Mouse (Mus musculus): ENCODE results near the gene Shcbp1l. TPM values are rescaled to one million over a fixed set of nuclear protein-coding genes. Genes with fewer than 3 reads are reported as not detected.
A peak's percentile ranks its signal among the peaks of the same experiment; 100 is the strongest.
"Not testable (repeated sequence)": the region's sequence is repeated elsewhere in the genome, so short reads cannot be mapped to it uniquely, and the experiment has no call there.

The Shcbp1l gene
- polyA plus RNA-seq, 1 experiment from 2014 or later = 0.37 TPM

DNA sequence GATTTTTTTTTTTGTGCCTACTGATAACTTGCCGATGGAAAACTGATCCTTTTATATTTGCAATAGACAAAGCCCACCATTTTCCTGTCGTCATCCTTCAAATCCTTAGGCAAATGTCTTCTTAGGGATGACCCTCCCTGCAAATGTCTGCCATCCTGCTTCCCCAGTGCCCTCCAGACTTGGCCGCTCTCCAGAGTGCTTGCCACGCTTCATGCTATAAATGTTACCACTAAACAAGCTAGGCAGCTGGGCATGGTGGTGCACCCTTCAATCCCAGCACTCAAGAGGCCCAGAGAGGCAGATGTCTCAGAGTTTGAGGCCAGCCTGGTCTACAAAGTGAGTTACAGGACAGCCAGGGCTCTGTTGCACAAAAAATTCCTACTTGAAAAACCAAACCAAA, 29.3 kb upstream of the Shcbp1l start:
- H3K27me3 ChIP-seq (replicated peaks; ENCODE audit: control insufficient read depth, insufficient read depth, low read length); H3K9me3 ChIP-seq (ENCODE audit: control insufficient read depth, low read length); H3K4me3 ChIP-seq (ENCODE audit: low read depth, low read length); ATAC-seq (replicated peaks; ENCODE audit: low FRiP score, low TSS enrichment, low read depth); DNase-seq (ENCODE audit: low spot score); H3K9ac ChIP-seq (ENCODE audit: low read length); H3K4me2 ChIP-seq (ENCODE audit: low read length); H3K4me1 ChIP-seq (replicated peaks; ENCODE audit: control insufficient read depth, insufficient read depth, low read length); H3K36me3 ChIP-seq (ENCODE audit: control insufficient read depth, insufficient read depth, low read length); H3K27ac ChIP-seq (ENCODE audit: low read depth): not testable (repeated sequence)
- 78% methylated on average over 4 of the region's 4 CpGs for WGBS

DNA sequence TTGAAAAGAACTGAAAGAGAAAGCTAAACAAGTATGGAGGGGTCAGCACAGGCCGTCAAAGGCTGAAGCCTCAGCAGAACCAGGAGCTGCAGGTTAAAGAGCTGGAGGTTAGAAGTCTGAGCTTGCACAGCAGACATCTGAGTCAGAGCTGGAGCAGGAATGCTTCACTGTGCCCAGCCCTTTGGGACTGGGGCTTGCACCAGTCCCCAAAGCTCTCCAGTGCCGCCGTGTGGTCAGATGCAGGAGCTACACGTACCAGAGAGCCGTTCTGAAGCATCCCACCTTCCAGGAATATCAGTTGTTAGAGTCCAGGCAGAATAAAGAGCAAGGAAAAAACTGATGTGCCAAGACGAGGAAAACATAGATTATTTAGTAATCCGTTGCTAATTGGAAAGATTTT, 23.2 kb upstream of the Shcbp1l start:
- H3K9ac ChIP-seq (ENCODE audit: low read length) = no peak overlapping the region
- H3K4me2 ChIP-seq (ENCODE audit: low read length) = no peak overlapping the region
- ATAC-seq (replicated peaks; ENCODE audit: low FRiP score, low TSS enrichment, low read depth) (peak; percentile 87), DNase-seq (ENCODE audit: low spot score) (peak; percentile 85)
- 0% methylated on average over 7 of the region's 7 CpGs for WGBS
- no peaks in the 10 kb centered on the region for H3K4me1 ChIP-seq (replicated peaks; ENCODE audit: control insufficient read depth, insufficient read depth, low read length)
- no peaks in the 10 kb centered on the region for H3K9me3 ChIP-seq (ENCODE audit: control insufficient read depth, low read length)
- no peaks in the 10 kb centered on the region for H3K27me3 ChIP-seq (replicated peaks; ENCODE audit: control insufficient read depth, insufficient read depth, low read length)
- no peaks in the 10 kb centered on the region for H3K36me3 ChIP-seq (ENCODE audit: control insufficient read depth, insufficient read depth, low read length)
- no peak overlapping the region for H3K4me3 ChIP-seq (ENCODE audit: low read depth, low read length)
- H3K27ac ChIP-seq (ENCODE audit: low read depth) = no peak overlapping the region

DNA sequence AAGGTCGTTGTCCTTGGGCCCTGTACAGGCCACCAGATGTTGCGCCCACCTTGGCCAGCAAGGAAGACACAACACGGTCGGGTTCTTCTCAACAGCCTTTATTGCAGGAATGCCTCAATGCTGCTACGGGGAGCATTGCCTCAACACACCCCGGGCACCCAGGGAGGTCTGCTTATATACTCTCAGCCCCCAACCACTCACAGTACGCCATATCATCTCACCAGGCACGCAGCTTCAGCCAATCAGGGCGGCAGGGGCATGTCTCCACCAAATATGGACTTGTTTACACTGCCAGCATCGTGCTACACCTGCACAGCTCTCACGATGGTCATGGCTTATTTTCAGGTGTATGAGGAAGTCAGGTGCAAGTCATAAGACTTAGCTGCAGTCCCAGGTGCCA, 17.3 kb upstream of the Shcbp1l start:
- not testable (repeated sequence) for ATAC-seq (replicated peaks; ENCODE audit: low FRiP score, low TSS enrichment, low read depth); DNase-seq (ENCODE audit: low spot score); H3K4me2 ChIP-seq (ENCODE audit: low read length); H3K9me3 ChIP-seq (ENCODE audit: control insufficient read depth, low read length); H3K4me3 ChIP-seq (ENCODE audit: low read depth, low read length); H3K4me1 ChIP-seq (replicated peaks; ENCODE audit: control insufficient read depth, insufficient read depth, low read length); H3K36me3 ChIP-seq (ENCODE audit: control insufficient read depth, insufficient read depth, low read length); H3K27me3 ChIP-seq (replicated peaks; ENCODE audit: control insufficient read depth, insufficient read depth, low read length); H3K9ac ChIP-seq (ENCODE audit: low read length); H3K27ac ChIP-seq (ENCODE audit: low read depth)
- whole genome bisulfite sequencing = 83% methylated on average over 11 of the region's 11 CpGs

DNA sequence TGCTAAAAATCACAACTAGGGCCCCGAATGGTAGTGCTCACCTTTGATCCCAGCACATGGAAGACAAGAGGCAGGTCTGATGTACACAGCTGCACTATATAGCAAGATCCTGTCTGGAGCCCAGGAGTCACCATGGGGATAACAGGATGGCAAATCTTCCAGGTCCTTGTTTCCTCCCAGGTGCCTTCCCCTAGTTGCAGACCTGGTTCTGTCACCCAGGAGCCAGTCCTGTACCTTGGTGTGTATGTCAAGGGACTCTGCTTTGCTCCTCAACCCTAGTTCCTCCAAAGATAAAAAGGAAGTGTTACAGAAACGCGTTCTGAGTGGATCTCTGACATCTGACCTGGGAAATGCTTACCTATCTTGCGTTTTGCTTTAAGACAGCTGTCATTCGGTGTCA, 16.7 kb upstream of the Shcbp1l start:
- not testable (repeated sequence) for H3K36me3 ChIP-seq (ENCODE audit: control insufficient read depth, insufficient read depth, low read length); H3K4me1 ChIP-seq (replicated peaks; ENCODE audit: control insufficient read depth, insufficient read depth, low read length); H3K4me3 ChIP-seq (ENCODE audit: low read depth, low read length); H3K4me2 ChIP-seq (ENCODE audit: low read length); DNase-seq (ENCODE audit: low spot score); H3K27ac ChIP-seq (ENCODE audit: low read depth); H3K9me3 ChIP-seq (ENCODE audit: control insufficient read depth, low read length); ATAC-seq (replicated peaks; ENCODE audit: low FRiP score, low TSS enrichment, low read depth); H3K27me3 ChIP-seq (replicated peaks; ENCODE audit: control insufficient read depth, insufficient read depth, low read length); H3K9ac ChIP-seq (ENCODE audit: low read length)
- WGBS = 80% methylated on average over 5 of the region's 5 CpGs

DNA sequence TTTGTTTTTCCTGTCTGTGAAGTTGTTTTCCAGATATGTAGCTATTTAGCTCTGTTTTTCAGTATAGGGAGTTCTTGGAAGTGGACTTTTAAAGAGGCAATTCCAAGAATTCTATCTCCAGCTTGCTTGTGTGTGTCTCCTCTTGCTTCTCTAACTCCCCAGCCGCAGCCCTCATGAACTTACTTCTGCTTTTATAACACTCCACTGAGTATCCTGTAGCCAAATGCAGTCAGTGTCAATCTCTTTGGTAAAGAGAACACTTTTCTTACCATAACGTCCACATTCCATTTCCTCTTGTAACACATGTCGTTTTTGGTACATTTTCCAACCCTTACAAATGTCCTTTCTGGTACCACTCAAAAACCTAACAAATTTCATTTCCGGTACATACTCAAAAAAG, 14.0 kb upstream of the Shcbp1l start:
- not testable (repeated sequence) for DNase-seq (ENCODE audit: low spot score); H3K4me1 ChIP-seq (replicated peaks; ENCODE audit: control insufficient read depth, insufficient read depth, low read length); ATAC-seq (replicated peaks; ENCODE audit: low FRiP score, low TSS enrichment, low read depth); H3K4me3 ChIP-seq (ENCODE audit: low read depth, low read length); H3K4me2 ChIP-seq (ENCODE audit: low read length); H3K36me3 ChIP-seq (ENCODE audit: control insufficient read depth, insufficient read depth, low read length); H3K9ac ChIP-seq (ENCODE audit: low read length); H3K9me3 ChIP-seq (ENCODE audit: control insufficient read depth, low read length); H3K27ac ChIP-seq (ENCODE audit: low read depth); H3K27me3 ChIP-seq (replicated peaks; ENCODE audit: control insufficient read depth, insufficient read depth, low read length)
- 97% methylated on average over 1 of the region's 4 CpGs for WGBS

DNA sequence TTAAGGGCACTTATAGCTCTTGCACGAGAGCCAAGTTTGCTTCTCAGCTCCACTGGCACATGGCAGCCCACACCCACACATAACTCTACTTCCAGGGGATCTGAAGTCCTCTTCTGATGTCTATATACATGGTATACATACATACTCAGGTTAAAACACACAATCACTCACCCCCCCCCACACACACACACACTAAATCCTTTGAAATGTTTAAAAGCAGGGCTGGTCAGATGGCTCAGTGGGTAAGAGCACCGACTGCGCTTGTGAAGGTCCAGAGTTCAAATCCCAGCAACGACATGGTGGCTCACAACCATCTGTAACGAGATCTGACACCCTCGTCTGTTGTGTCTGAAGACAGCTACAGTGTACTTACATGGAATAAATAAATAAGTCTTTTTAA, 13.2 kb upstream of the Shcbp1l start:
- no peak overlapping the region for H3K4me3 ChIP-seq (ENCODE audit: low read depth, low read length)
- ATAC-seq (replicated peaks; ENCODE audit: low FRiP score, low TSS enrichment, low read depth) = no peak
- WGBS = 86% methylated on average over 6 of the region's 6 CpGs
- H3K4me1 ChIP-seq (replicated peaks; ENCODE audit: control insufficient read depth, insufficient read depth, low read length) = no peaks in the 10 kb centered on the region
- no peaks in the 10 kb centered on the region for H3K36me3 ChIP-seq (ENCODE audit: control insufficient read depth, insufficient read depth, low read length)
- H3K27ac ChIP-seq (ENCODE audit: low read depth) = no peak overlapping the region
- no peak for DNase-seq (ENCODE audit: low spot score)
- H3K9me3 ChIP-seq (ENCODE audit: control insufficient read depth, low read length) = no peaks in the 10 kb centered on the region
- H3K4me2 ChIP-seq (ENCODE audit: low read length) = no peak overlapping the region
- H3K27me3 ChIP-seq (replicated peaks; ENCODE audit: control insufficient read depth, insufficient read depth, low read length) = no peaks in the 10 kb centered on the region
- H3K9ac ChIP-seq (ENCODE audit: low read length) = no peak overlapping the region

DNA sequence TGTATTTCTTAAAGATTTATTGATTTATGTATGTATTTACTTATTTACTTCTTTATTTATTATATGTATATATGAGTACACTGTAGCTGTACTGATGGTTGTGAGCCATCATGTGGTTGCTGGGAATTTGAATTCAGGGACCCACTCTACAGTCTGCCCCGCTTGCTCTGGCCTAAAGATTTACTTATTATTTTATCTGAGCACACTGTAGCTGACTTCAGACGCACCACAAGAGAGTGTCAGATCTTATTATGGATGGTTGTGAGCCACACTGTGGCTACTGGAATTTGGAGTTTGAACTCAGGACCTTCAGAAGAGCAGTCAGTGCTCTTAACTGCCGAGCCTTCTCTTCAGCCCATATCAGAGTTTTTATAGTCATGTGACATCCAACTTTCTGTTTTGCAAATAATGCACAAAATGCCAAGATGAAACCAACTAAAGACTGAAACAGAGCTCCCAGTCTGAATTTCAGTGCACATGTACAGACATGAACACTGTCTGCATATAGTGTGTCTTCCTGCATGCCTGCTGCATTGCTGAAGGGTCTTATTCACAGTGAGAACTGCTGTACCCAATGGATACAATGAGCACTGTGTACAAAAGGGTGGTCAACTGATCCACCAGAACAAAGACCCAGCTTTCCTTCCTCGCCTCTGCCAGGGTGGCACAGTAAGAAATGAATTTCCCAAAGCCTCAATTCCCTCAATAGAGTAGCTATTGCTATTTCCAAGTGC, 12.1 kb upstream of the Shcbp1l start:
- not testable (repeated sequence) for H3K27me3 ChIP-seq (replicated peaks; ENCODE audit: control insufficient read depth, insufficient read depth, low read length); DNase-seq (ENCODE audit: low spot score); H3K4me3 ChIP-seq (ENCODE audit: low read depth, low read length); H3K9me3 ChIP-seq (ENCODE audit: control insufficient read depth, low read length); H3K4me1 ChIP-seq (replicated peaks; ENCODE audit: control insufficient read depth, insufficient read depth, low read length); H3K9ac ChIP-seq (ENCODE audit: low read length); H3K36me3 ChIP-seq (ENCODE audit: control insufficient read depth, insufficient read depth, low read length); ATAC-seq (replicated peaks; ENCODE audit: low FRiP score, low TSS enrichment, low read depth); H3K27ac ChIP-seq (ENCODE audit: low read depth); H3K4me2 ChIP-seq (ENCODE audit: low read length)
- 87% methylated on average over 3 of the region's 4 CpGs for WGBS

DNA sequence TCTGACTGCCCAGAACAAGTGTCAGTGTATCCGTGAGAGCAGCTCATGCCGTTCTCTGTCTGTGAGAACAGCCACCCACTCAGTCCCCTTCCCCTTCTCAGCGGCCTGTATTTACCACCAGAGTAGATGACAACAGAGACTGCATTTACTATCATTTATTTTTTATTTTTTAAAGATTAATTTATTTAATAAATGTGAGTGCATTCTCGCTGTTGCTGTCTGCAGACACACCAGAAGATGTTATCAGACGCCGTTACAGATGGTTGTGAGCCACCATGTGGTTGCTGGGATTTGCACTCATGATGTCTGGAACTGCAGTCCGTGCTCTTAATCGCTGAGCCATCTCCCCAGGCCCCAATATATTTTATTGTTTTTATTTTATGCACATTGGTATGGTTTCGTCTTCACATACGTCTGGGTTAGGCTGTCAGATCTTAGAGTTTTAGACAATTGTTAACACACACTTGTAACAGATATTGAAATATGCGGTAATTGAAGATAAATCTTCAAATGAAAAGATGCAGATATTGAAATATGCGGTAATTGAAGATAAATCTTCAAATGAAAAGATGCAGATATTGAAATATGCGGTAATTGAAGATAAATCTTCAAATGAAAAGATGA, 11.5 kb upstream of the Shcbp1l start:
- not testable (repeated sequence) for H3K27me3 ChIP-seq (replicated peaks; ENCODE audit: control insufficient read depth, insufficient read depth, low read length); H3K4me3 ChIP-seq (ENCODE audit: low read depth, low read length); H3K36me3 ChIP-seq (ENCODE audit: control insufficient read depth, insufficient read depth, low read length); ATAC-seq (replicated peaks; ENCODE audit: low FRiP score, low TSS enrichment, low read depth); H3K27ac ChIP-seq (ENCODE audit: low read depth); DNase-seq (ENCODE audit: low spot score); H3K4me2 ChIP-seq (ENCODE audit: low read length); H3K4me1 ChIP-seq (replicated peaks; ENCODE audit: control insufficient read depth, insufficient read depth, low read length); H3K9ac ChIP-seq (ENCODE audit: low read length); H3K9me3 ChIP-seq (ENCODE audit: control insufficient read depth, low read length)
- 84% methylated on average over 13 of the region's 13 CpGs for WGBS
